Mouse (Mus musculus) CH12.LX (cell line): ENCODE results near the gene Mlh1.

Experiments
- BHLHE40 ChIP-seq: IDR thresholded peaks from 2 replicates; pipeline ENCODE4 v1.6.1; 2011; ENCODE audit warnings: mild to moderate bottlenecking, low read depth, low read length, improper control_type of control experiment
- CTCF ChIP-seq, 2 experiments: IDR thresholded peaks in 1 of 2; conservative IDR thresholded peaks in 1 of 2; 2 replicates each; pipeline ENCODE4 v1.5.1; 2011 to 2012; ENCODE audit warnings: low read depth in 2 of 2, low read length in 2 of 2, improper control_type of control experiment in 1 of 2, inconsistent platforms in 1 of 2, mild to moderate bottlenecking in 1 of 2, moderate library complexity in 1 of 2
- GABPA ChIP-seq: IDR thresholded peaks from 2 replicates; pipeline ENCODE4 v1.6.1; 2012; ENCODE audit warnings: low read depth, low read length, improper control_type of control experiment, inconsistent platforms; ENCODE audit not compliant: insufficient replicate concordance
- HCFC1 ChIP-seq: IDR thresholded peaks from 2 replicates; pipeline ENCODE4 v1.6.1; 2012; ENCODE audit warnings: low read depth, mild to moderate bottlenecking, inconsistent platforms, low read length, improper control_type of control experiment
- MAX ChIP-seq: IDR thresholded peaks from 2 replicates; pipeline ENCODE4 v1.6.1; 2011; ENCODE audit warnings: low read length, improper control_type of control experiment
- MAZ ChIP-seq: IDR thresholded peaks from 2 replicates; pipeline ENCODE4 v1.6.1; 2012; ENCODE audit warnings: low read depth, mild to moderate bottlenecking, inconsistent platforms, low read length, improper control_type of control experiment, moderate library complexity
- MYC ChIP-seq: IDR thresholded peaks from 2 replicates; pipeline ENCODE4 v1.6.1; 2011; ENCODE audit warnings: low read depth, mild to moderate bottlenecking, improper control_type of control experiment, low read length
- POLR2A ChIP-seq: IDR thresholded peaks from 2 replicates; pipeline ENCODE4 v1.6.1; 2011; ENCODE audit warnings: low read depth, mild to moderate bottlenecking, improper control_type of control experiment, low read length
- RCOR1 ChIP-seq: conservative IDR thresholded peaks from 2 replicates; pipeline ENCODE4 v1.6.1; 2012; ENCODE audit warnings: low read depth, mild to moderate bottlenecking, inconsistent platforms, low read length, improper control_type of control experiment
- ZC3H11A ChIP-seq: IDR thresholded peaks from 2 replicates; pipeline ENCODE4 v1.6.1; 2012; ENCODE audit warnings: low read depth, mild to moderate bottlenecking, inconsistent platforms, low read length, improper control_type of control experiment
- ZKSCAN1 ChIP-seq: IDR thresholded peaks from 2 replicates; pipeline ENCODE4 v1.6.1; 2012; ENCODE audit warnings: low read depth, inconsistent platforms, low read length, improper control_type of control experiment, borderline replicate concordance

- TF ChIP-seq MYC (no peak), GABPA (no peak), POLR2A (no peak), CTCF (conservative IDR thresholded peaks at IDR 0.05 in 1 of 2, IDR thresholded peaks at IDR 0.05 in 1 of 2; ENCODE audit: low read depth in 2 of 2, low read length in 2 of 2) (no peak), MAX (no peak), ZKSCAN1 (no peak), HCFC1 (no peak), ZC3H11A (no peak), MAZ (no peak), BHLHE40 (no peak), RCOR1 (no peak)
These were observed 24.8 kb upstream of the Mlh1 start for GRCm38 (mm10) chr9:111296433-111296832.
